Comparison of ENCODE assay signal across 8 mouse cellular contexts in genomic region chr15:85200446-85201289, GRCm38 (mm10). TPM values are rescaled to one million over a fixed set of nuclear protein-coding genes. Genes with fewer than 3 reads are reported as not detected.
DNase-seq lines count a peak whose midpoint lies in the region; ATAC-seq lines count a peak whose summit lies in the region.

No protein-coding gene starts in this region.

- peak overlapping the region; percentile 82 for H3K27ac ChIP-seq in hindbrain, embryonic 13.5 days
- H3K27ac ChIP-seq in limb, embryonic 12.5 days: peak overlapping the region; percentile 70

- peaks cover 26% of the 10 kb centered on the region for H3K27me3 ChIP-seq in hindbrain, embryonic 13.5 days
- no peaks in the 10 kb centered on the region for H3K27me3 ChIP-seq in limb, embryonic 12.5 days

- no peaks in the 10 kb centered on the region for H3K36me3 ChIP-seq in hindbrain, embryonic 13.5 days
- no peaks in the 10 kb centered on the region for H3K36me3 ChIP-seq in limb, embryonic 12.5 days

- H3K4me3 ChIP-seq in hindbrain, embryonic 13.5 days: no peak overlapping the region
- no peak overlapping the region for H3K4me3 ChIP-seq in limb, embryonic 12.5 days (replicated peaks)

- H3K4me1 ChIP-seq in hindbrain, embryonic 13.5 days (replicated peaks): peaks cover 19% of the 10 kb centered on the region
- H3K4me1 ChIP-seq in limb, embryonic 12.5 days (replicated peaks): peaks cover 19% of the 10 kb centered on the region

- 29% methylated on average over 14 of the region's 14 CpGs for WGBS in hindbrain, embryonic 13.5 days
- 20% methylated on average over 14 of the region's 14 CpGs for WGBS in limb, embryonic 12.5 days

- peak overlapping the region; percentile 14; the same call in 1 of the 2 replicates for H3K9ac ChIP-seq in hindbrain, embryonic 13.5 days
- no peak overlapping the region for H3K9ac ChIP-seq in limb, embryonic 12.5 days (replicated peaks)

- no peak for ATAC-seq in hindbrain, embryonic 13.5 days (ENCODE audit: low FRiP score)
- no peak for ATAC-seq in limb, embryonic 12.5 days (ENCODE audit: insufficient number of reproducible peaks, insufficient read depth, low FRiP score, low TSS enrichment, low read depth)

- DNase-seq in urinary bladder, postnatal 14 days (ENCODE audit: low spot score): peak; percentile 27
- DNase-seq in urinary bladder, adult 2 months (ENCODE audit: low spot score): no peak
- DNase-seq in skeletal muscle tissue, adult 2 months (ENCODE audit: low read depth, low spot score): peak; percentile 22
- no peak for DNase-seq in thymus, postnatal 36 days
- no peak for DNase-seq in cerebellum, adult 18-20 months
- DNase-seq in urinary bladder, postnatal 36 days (ENCODE audit: low spot score in 2 of 2): no peak

- H3K4me2 ChIP-seq in hindbrain, embryonic 13.5 days: no peak overlapping the region
- H3K4me2 ChIP-seq in limb, embryonic 12.5 days: no peak overlapping the region

- no peaks in the 10 kb centered on the region for H3K9me3 ChIP-seq in hindbrain, embryonic 13.5 days
- H3K9me3 ChIP-seq in limb, embryonic 12.5 days: no peaks in the 10 kb centered on the region

RNA-seq across cellular contexts. Expression of gene Fbln1, which starts 5.1 kb away (rescaled TPM):
- 489 and 829 TPM in 2 replicates for polyA plus RNA-seq in urinary bladder, adult 2 months (2012; rRNA removed)
- 60.7 and 65.1 TPM in 2 replicates for polyA plus RNA-seq in hindbrain, embryonic 13.5 days (2015; fragmentation: Nextera tagmentation; extraction: Ambion mirVana)
- polyA plus RNA-seq in limb, embryonic 12.5 days (2016; fragmentation: Nextera tagmentation; extraction: Ambion mirVana): 253 and 255 TPM in 2 replicates

Comparison
In these comparisons a context has a peak if more than half of its experiments do, and no peak if none do; other contexts are left out.
1. DNase-seq: peak in urinary bladder, postnatal 14 days (single experiment) and skeletal muscle tissue, adult 2 months (single experiment); none in urinary bladder, adult 2 months (single experiment), thymus, postnatal 36 days (0 of 2), cerebellum, adult 18-20 months (0 of 2) and urinary bladder, postnatal 36 days (0 of 2).